Mouse (Mus musculus) adrenal gland, postnatal 36 days (tissue): ENCODE data around the gene Cluap1. TPM values are rescaled to one million over a fixed set of nuclear protein-coding genes. Genes with fewer than 3 reads are reported as not detected.
"Not testable (repeated sequence)": the region's sequence is repeated elsewhere in the genome, so short reads cannot be mapped to it uniquely, and the experiment has no call there.

Source experiments
- DNase-seq, 2 experiments: peaks; one replicate each; pipeline ENCODE4 v3.0.0; 2021; ENCODE audit warnings: mixed read lengths in 1 of 2
- microRNA-seq: library from miRNA; unstranded; fragments of <30 nt; microRNA quantifications from one replicate; pipeline ENCODE4 v1.2.0, GENCODE M21; 2021
- total RNA-seq, 2 experiments: library from RNA; stranded (reverse); gene quantifications; 2 replicates each; pipeline ENCODE4 v1.2.3; 2021

Gene Cluap1
- total RNA-seq, 2 experiments from 2014 or later = 16.9 to 20.8 TPM

GRCm38 (mm10) chr16:3934091-3934490, 25.5 kb downstream of the Cluap1 start:
- DNase-seq = no peak

- no peak for DNase-seq
Observed at GRCm38 (mm10) chr16:3934701-3935100, 26.1 kb downstream of the Cluap1 start.

- DNase-seq = no peak
Observed at GRCm38 (mm10) chr16:3951141-3951540, 42.5 kb downstream of the Cluap1 start.

GRCm38 (mm10) chr16:3956369-3956768, 47.8 kb downstream of the Cluap1 start:
- DNase-seq = peak; percentile 56 to 69

GRCm38 (mm10) chr16:3959261-3959660, 50.7 kb downstream of the Cluap1 start:
- no peak for DNase-seq

- DNase-seq = no peak
Observed at GRCm38 (mm10) chr16:3964990-3965389, 56.4 kb downstream of the Cluap1 start.

- DNase-seq = no peak
Observed at GRCm38 (mm10) chr16:3965534-3965933, 56.9 kb downstream of the Cluap1 start.

- not testable (repeated sequence) for DNase-seq
Observed at GRCm38 (mm10) chr16:3974456-3974855, 65.9 kb downstream of the Cluap1 start.

GRCm38 (mm10) chr16:3975658-3976057, 67.1 kb downstream of the Cluap1 start:
- no peak for DNase-seq

- DNase-seq = peak; percentile 27 to 34
Observed at GRCm38 (mm10) chr16:3976251-3976671, 67.7 kb downstream of the Cluap1 start, which contains the start of gene Nlrc3. Gene Nlrc3, minus strand, starts transcription at chr16:3976632.

GRCm38 (mm10) chr16:3976712-3977111, 68.1 kb downstream of the Cluap1 start:
- DNase-seq = no peak

GRCm38 (mm10) chr16:3982173-3982572, 73.6 kb downstream of the Cluap1 start:
- DNase-seq = no peak

- DNase-seq = no peak
Observed at GRCm38 (mm10) chr16:3983146-3983700, 74.6 kb downstream of the Cluap1 start.

GRCm38 (mm10) chr16:3988410-3988809, 79.8 kb downstream of the Cluap1 start:
- DNase-seq = no peak

Small RNAs within 50 kb of the gene (microRNA-seq; reads per million reads assigned to microRNA genes)
- not detected for gene Gm23493

Other genes starting within 250 kb of the Cluap1 start
- not detected for gene Mefv, start 190.7 kb upstream of the Cluap1 start, total RNA-seq
- 10 to 100 TPM; 18.1 to 23.8 TPM for gene Zfp263, start 164.7 kb upstream of the Cluap1 start, total RNA-seq
- not detected for gene Olfr15, start 77.9 kb upstream of the Cluap1 start, total RNA-seq
- gene Zfp174, start 61.5 kb upstream of the Cluap1 start, total RNA-seq = 10 to 100 TPM in 1 of 2 experiments, 1 to 10 TPM in 1; 2.5 to 12.0 TPM
- gene Naa60, start 36.4 kb upstream of the Cluap1 start, total RNA-seq = 100 to 1,000 TPM in 1 of 2 experiments, 10 to 100 TPM in 1; 74.8 to 115 TPM
- gene Zfp597, start 24.2 kb upstream of the Cluap1 start, total RNA-seq = 10 to 100 TPM; 14.1 to 21.7 TPM
- gene Gm20695, start 24.2 kb upstream of the Cluap1 start, total RNA-seq = 1 to 10 TPM; 1.3 to 1.5 TPM
- 1 to 10 TPM; 3.2 to 4.0 TPM for gene 1700037C18Rik, start 112 bp upstream of the Cluap1 start, total RNA-seq
- 1 to 10 TPM; 3.1 to 3.8 TPM for gene Nlrc3, start 67.8 kb downstream of the Cluap1 start, total RNA-seq
- gene Slx4, start 95.0 kb downstream of the Cluap1 start, total RNA-seq = 10 to 100 TPM; 18.1 to 53.9 TPM
- not detected for gene Dnase1, start 128.1 kb downstream of the Cluap1 start, total RNA-seq
- 100 to 1,000 TPM; 197 to 218 TPM for gene Trap1, start 169.0 kb downstream of the Cluap1 start, total RNA-seq